Mouse (Mus musculus): ENCODE data around the gene Rabep2.

Gene Rabep2

DNA sequence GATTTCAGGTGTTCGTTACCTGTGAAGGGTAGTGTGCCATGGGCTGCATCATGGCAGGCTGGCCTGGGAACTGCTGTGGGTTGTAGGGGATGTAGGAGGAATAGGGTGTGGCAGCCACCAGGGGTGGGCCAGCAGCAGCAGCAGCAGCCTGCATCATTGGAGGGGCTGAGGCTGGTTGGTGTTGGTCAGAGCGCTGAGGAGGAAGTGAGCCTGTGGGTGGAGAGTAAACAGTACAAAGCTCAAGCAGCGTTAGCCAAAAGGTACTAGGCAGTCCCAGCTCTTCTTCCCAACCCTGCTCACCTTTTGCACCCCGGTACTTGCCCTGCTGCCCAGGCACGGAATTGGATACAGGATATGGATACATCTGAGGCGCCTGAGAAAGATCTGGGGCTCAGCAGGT is 65.6 kb downstream of the Rabep2 start:
- no peak for DNase-seq (ENCODE audit: low spot score in 2 of 2)

DNA sequence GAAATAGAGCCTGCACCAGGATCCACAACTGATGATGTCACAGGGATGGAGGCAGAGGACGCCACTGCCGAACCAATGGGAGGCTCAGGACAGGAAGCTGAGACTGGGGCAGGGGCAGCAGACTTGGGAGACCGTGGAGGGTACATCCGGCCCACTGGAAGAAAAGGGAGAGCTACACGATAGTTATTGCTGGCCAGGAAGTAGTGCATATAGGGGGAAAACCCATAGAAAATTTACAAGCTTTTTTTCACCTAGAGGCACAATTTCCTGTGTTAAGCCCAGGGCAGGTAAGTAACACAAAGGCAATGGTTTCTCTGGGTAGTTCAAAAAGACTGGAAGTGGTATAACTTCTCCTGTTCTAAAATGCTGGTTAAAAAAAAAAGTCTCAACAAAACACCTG is 67.9 kb downstream of the Rabep2 start:
- no peak for DNase-seq (ENCODE audit: low spot score in 2 of 2)

DNA sequence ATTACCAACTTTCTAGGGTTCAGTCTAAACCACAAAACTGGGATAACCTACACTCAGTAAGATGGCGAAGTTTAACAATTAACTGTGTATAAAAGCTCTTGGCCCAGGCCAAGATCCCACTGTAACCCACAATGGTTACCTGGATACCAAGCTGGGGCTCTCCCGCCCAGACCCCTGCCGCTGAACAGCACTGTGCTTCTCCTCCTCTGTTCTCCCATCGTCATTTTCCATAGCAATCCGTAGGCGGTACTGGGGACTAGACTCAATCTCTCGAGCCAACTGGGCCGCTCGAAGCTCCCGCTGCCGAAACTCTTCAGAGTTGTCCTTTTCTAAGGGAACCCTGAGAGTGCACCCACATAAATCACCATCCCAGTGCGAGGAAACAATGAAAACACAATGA is 69.4 kb downstream of the Rabep2 start:
- no peak for DNase-seq (ENCODE audit: low spot score in 2 of 2)
